Mouse (Mus musculus): ENCODE measurements at regions not wholly inside any gene's neighbourhood (a gene's known extent, or its start where the extent isn't known, plus 50 kb on each side); places are given as distances from the start of the nearest gene placed in this dataset.
"Not testable (repeated sequence)": the region's sequence is repeated elsewhere in the genome, so short reads cannot be mapped to it uniquely, and the experiment has no call there.

DNA sequence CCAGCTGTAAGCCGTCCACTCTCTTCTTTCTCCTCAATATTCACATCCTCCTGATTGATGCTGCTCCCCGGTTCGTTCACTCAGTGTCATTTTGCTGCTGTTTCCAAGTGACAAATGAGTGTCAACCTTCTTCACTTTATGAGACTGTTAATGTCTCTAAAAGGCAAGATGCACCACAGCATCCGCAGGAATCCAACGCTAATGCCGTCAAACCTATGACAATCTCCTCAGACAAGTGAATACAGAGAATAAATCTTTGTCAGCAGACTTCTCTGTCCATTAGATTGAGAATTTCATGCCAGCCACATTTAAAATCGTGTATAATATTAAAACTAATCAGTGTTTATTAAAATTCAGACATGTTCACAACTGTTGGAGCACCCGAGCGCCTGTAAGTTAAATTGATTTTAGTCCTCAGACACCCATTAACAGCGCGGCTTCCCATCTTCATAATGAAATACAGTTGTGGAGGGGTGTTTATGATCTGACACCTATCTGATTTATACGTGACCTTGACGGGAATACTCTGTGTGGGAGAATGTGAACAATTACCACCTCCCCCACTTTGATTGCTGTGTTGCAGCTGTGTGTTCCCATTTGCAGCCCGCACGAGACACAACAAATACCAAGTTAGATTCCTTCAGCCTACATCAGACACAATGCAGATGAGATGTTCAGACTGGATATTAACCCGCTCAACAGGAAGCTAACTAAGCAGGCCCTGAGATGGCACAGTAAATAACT lies 143.7 kb upstream of the Fer start:
- H3K36me3 ChIP-seq: no peaks in the 10 kb centered on the region

GRCm38 (mm10) chr17:63719771-63720170 lies 143.1 kb upstream of the Fer start:
- no peak for DNase-seq (ENCODE audit: low spot score)
- H3K27me3 ChIP-seq (ENCODE audit: insufficient read depth, poor library complexity, severe bottlenecking): no peaks in the 10 kb centered on the region
- H3K27ac ChIP-seq: no peak overlapping the region
- no peaks in the 10 kb centered on the region for H3K4me1 ChIP-seq
- H3K4me3 ChIP-seq: no peak overlapping the region
- 83% methylated on average over 4 of the region's 4 CpGs for WGBS
- H3K9me3 ChIP-seq: no peaks in the 10 kb centered on the region
- H3K36me3 ChIP-seq: no peaks in the 10 kb centered on the region

More for the DNA sequence above, 143.7 kb upstream of the Fer start:
- WGBS: 87% methylated on average over 16 of the region's 16 CpGs
- no peak overlapping the region for H3K4me3 ChIP-seq
- H3K27me3 ChIP-seq (ENCODE audit: insufficient read depth, poor library complexity, severe bottlenecking): no peaks in the 10 kb centered on the region
- H3K27ac ChIP-seq: no peak overlapping the region
- H3K9me3 ChIP-seq: no peaks in the 10 kb centered on the region
- no peak for DNase-seq (ENCODE audit: low spot score)
- no peaks in the 10 kb centered on the region for H3K4me1 ChIP-seq

DNA sequence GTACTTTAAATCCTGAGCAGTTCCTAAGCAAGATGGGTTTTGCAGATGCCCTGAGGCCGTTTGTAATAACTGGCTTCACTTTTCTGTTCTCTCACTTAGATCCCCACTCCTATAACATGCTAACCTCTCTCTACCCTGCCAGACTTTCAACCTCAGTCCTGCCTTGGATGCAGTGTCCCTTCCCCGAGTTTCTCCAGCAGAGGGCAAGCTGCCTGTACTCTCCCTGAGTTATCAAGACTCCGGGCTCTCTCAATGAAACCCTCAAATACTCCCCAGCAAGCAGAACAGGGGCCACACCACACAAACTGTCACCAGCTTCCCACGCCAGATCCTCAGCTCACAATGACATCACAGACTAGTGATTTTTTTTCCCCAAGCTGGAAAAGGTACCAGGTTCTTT lies 142.0 kb upstream of the Fer start:
- 36% methylated on average over 4 of the region's 4 CpGs for WGBS
- Histone ChIP-seq H3K27ac (no peak overlapping the region), H3K9me3 (no peaks in the 10 kb centered on the region), H3K4me3 (no peak overlapping the region), H3K27me3 (ENCODE audit: insufficient read depth, poor library complexity, severe bottlenecking) (no peaks in the 10 kb centered on the region), H3K36me3 (no peaks in the 10 kb centered on the region), H3K4me1 (no peaks in the 10 kb centered on the region)
- no peak for DNase-seq (ENCODE audit: low spot score)

GRCm38 (mm10) chr17:63722434-63723004 lies 140.3 kb upstream of the Fer start:
- WGBS: 73% methylated on average over 12 of the region's 12 CpGs
- Histone ChIP-seq H3K27me3 (ENCODE audit: insufficient read depth, poor library complexity, severe bottlenecking) (no peaks in the 10 kb centered on the region), H3K36me3 (no peaks in the 10 kb centered on the region), H3K4me1 (no peaks in the 10 kb centered on the region), H3K9me3 (no peaks in the 10 kb centered on the region), H3K4me3 (no peak overlapping the region), H3K27ac (no peak overlapping the region)
- DNase-seq (ENCODE audit: low spot score): no peak

- Histone ChIP-seq H3K9me3 (no peaks in the 10 kb centered on the region), H3K4me1 (no peaks in the 10 kb centered on the region), H3K27me3 (ENCODE audit: insufficient read depth, poor library complexity, severe bottlenecking) (no peaks in the 10 kb centered on the region), H3K27ac (no peak overlapping the region), H3K4me3 (no peak overlapping the region), H3K36me3 (no peaks in the 10 kb centered on the region)
- 89% methylated on average over 1 of the region's 1 CpGs for WGBS
- no peak for DNase-seq (ENCODE audit: low spot score)
Observed at GRCm38 (mm10) chr17:63738206-63738605, 124.7 kb upstream of the Fer start.

DNA sequence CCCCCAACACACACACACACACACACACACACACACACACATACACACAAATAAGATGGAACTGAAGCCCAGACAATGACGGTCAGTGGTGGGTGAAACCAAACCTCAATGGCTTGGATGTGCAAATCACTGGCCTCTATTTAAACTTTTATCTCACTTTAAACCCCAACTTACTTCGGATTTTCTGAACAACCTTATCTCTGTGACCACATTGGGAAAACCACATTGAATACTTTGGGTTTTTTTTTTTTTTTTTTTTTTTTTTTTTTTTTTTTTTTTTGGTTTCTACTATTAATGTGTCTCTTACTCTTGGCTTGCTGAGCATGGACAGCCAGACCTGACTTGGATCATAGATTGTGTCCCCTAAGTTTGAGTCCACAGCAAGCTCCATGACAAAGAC lies 123.2 kb upstream of the Fer start:
- DNase-seq (ENCODE audit: low spot score): no peak

GRCm38 (mm10) chr17:63749257-63749656 lies 113.6 kb upstream of the Fer start:
- H3K9me3 ChIP-seq; H3K4me3 ChIP-seq; H3K27ac ChIP-seq; DNase-seq (ENCODE audit: low spot score); H3K4me1 ChIP-seq; H3K27me3 ChIP-seq (ENCODE audit: insufficient read depth, poor library complexity, severe bottlenecking); H3K36me3 ChIP-seq: not testable (repeated sequence)
- WGBS: 91% methylated on average over 7 of the region's 10 CpGs

More for the DNA sequence above, 123.2 kb upstream of the Fer start:
- no peak overlapping the region for H3K4me3 ChIP-seq
- no peak overlapping the region for H3K27ac ChIP-seq
- no peaks in the 10 kb centered on the region for H3K36me3 ChIP-seq
- no peaks in the 10 kb centered on the region for H3K27me3 ChIP-seq (ENCODE audit: insufficient read depth, poor library complexity, severe bottlenecking)
- WGBS: 58% methylated on average over 2 of the region's 2 CpGs
- H3K9me3 ChIP-seq: no peaks in the 10 kb centered on the region
- H3K4me1 ChIP-seq: no peaks in the 10 kb centered on the region

DNA sequence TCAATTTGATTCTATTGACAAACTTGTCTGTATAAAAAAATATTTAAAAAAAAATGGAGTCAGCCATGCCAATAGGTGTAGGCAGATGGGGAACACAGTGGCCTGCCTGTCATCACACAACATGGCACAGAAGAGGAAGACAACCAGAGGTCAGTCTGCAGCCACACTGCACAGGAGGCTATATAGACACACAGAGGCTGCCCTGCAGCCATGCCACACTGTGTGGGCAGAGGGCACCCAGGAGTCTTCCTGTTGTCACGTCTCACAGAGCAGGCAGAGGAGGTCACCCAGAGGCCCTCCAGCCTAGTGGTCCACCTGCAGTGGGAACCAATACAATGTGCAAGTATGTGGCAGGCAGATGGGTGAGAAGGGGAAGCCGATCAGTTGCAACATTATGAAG lies 108.5 kb upstream of the Fer start:
- Histone ChIP-seq H3K4me1 (0 out of 2 replicates have a peak, but pooled peaks cover 3% of the 10 kb centered on the region), H3K9me3 (no peaks in the 10 kb centered on the region), H3K27me3 (ENCODE audit: insufficient read depth, poor library complexity, severe bottlenecking) (no peaks in the 10 kb centered on the region), H3K4me3 (no peak overlapping the region), H3K27ac (no peak overlapping the region), H3K36me3 (no peaks in the 10 kb centered on the region)
- DNase-seq (ENCODE audit: low spot score): no peak
- WGBS: 77% methylated on average over 2 of the region's 2 CpGs

GRCm38 (mm10) chr17:63757896-63758695 lies 104.8 kb upstream of the Fer start:
- H3K27me3 ChIP-seq (ENCODE audit: insufficient read depth, poor library complexity, severe bottlenecking): no peaks in the 10 kb centered on the region
- no peak overlapping the region for H3K27ac ChIP-seq
- H3K4me3 ChIP-seq: no peak overlapping the region
- 91% methylated on average over 13 of the region's 13 CpGs for WGBS
- no peaks in the 10 kb centered on the region for H3K36me3 ChIP-seq
- H3K9me3 ChIP-seq: 0 out of 2 replicates have a peak, but pooled peaks cover 3% of the 10 kb centered on the region
- DNase-seq (ENCODE audit: low spot score): no peak
- H3K4me1 ChIP-seq: 0 out of 2 replicates have a peak, but pooled peaks cover 3% of the 10 kb centered on the region

- H3K4me1 ChIP-seq: 0 out of 2 replicates have a peak, but pooled peaks cover 3% of the 10 kb centered on the region
- 56% methylated on average over 7 of the region's 7 CpGs for WGBS
- 0 out of 2 replicates have a peak, but pooled peaks cover 3% of the 10 kb centered on the region for H3K9me3 ChIP-seq
Observed at GRCm38 (mm10) chr17:63758817-63759404, 104.0 kb upstream of the Fer start.

DNA sequence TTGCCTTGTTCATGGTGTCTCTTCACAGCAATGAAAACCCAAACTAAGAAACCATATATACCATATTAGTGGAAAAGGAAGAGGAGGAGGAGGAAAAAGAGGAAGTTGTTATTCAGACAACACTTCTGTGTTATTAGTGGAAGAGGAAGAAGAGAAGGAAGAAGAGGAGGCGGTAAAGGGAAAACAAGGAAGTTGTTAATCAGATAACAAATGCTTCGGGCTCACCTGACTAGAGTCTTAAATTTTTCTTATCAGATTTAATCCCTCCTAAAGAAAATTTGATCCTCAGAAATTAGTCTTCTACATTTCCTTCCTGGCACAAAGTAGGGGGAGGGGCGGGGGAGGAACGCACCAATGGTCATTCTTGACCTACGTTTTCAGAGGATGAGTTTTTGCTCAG lies 101.8 kb upstream of the Fer start:
- 86% methylated on average over 5 of the region's 5 CpGs for WGBS

More at GRCm38 (mm10) chr17:63758817-63759404, 104.0 kb upstream of the Fer start:
- H3K4me3 ChIP-seq: no peak overlapping the region
- no peak overlapping the region for H3K27ac ChIP-seq
- no peaks in the 10 kb centered on the region for H3K36me3 ChIP-seq
- DNase-seq (ENCODE audit: low spot score): no peak
- H3K27me3 ChIP-seq (ENCODE audit: insufficient read depth, poor library complexity, severe bottlenecking): no peaks in the 10 kb centered on the region

DNA sequence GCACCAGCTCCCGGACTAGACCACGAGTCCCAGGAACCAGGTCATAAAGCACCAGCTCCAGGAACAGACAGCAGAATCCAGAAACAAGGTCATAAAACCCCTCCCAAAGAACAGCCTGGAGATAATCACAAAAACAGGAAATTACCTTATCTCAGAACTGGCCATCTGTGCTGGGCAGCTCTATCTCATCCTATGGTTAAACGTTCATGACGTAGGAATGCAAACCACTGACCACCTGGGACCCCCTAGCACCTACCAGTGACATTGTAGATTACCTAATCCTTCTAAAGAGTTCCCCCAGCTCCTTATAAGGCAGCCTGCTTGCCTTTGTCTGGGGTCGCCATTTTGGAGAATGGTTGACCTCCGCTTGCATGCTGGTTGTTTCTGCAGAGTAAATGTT lies 91.8 kb upstream of the Fer start:
- WGBS: 67% methylated on average over 6 of the region's 6 CpGs
- Histone ChIP-seq H3K4me1 (no peaks in the 10 kb centered on the region), H3K36me3 (no peaks in the 10 kb centered on the region), H3K4me3 (no peak overlapping the region), H3K27ac (no peak overlapping the region), H3K9me3 (no peaks in the 10 kb centered on the region), H3K27me3 (ENCODE audit: insufficient read depth, poor library complexity, severe bottlenecking) (no peaks in the 10 kb centered on the region)
- DNase-seq (ENCODE audit: low spot score): no peak

More for the DNA sequence above, 101.8 kb upstream of the Fer start:
- Histone ChIP-seq H3K27me3 (ENCODE audit: insufficient read depth, poor library complexity, severe bottlenecking) (no peaks in the 10 kb centered on the region), H3K9me3 (0 out of 2 replicates have a peak, but pooled peaks cover 3% of the 10 kb centered on the region), H3K36me3 (no peaks in the 10 kb centered on the region), H3K27ac (no peak overlapping the region), H3K4me1 (0 out of 2 replicates have a peak, but pooled peaks cover 3% of the 10 kb centered on the region), H3K4me3 (no peak overlapping the region)
- no peak for DNase-seq (ENCODE audit: low spot score)
